Mouse (Mus musculus): ENCODE results near the gene Cfap74. TPM values are rescaled to one million over a fixed set of nuclear protein-coding genes. Genes with fewer than 3 reads are reported as not detected.
"Not testable (repeated sequence)": the region's sequence is repeated elsewhere in the genome, so short reads cannot be mapped to it uniquely, and the experiment has no call there.

Gene Cfap74
- polyA plus RNA-seq, 1 experiment from 2014 or later, result 0.26 TPM

GRCm38 (mm10) chr4:155469590-155470262, 60.7 kb downstream of the Cfap74 start:
- H3K4me3 ChIP-seq (ENCODE audit: inconsistent target), result no peak overlapping the region
- no peak overlapping the region for H3K27ac ChIP-seq
- no peaks in the 10 kb centered on the region for H3K79me2 ChIP-seq (ENCODE audit: inconsistent target)
- WGBS (ENCODE audit: missing documents), result 93% methylated on average over 17 of the region's 18 CpGs
- no peaks in the 10 kb centered on the region for H3K36me3 ChIP-seq (ENCODE audit: inconsistent target)

GRCm38 (mm10) chr4:155470263-155470953, 61.4 kb downstream of the Cfap74 start:
- 86% methylated on average over 15 of the region's 16 CpGs for WGBS (ENCODE audit: missing documents)

GRCm38 (mm10) chr4:155470997-155471396, 62.0 kb downstream of the Cfap74 start:
- H3K79me2 ChIP-seq (ENCODE audit: inconsistent target), result no peaks in the 10 kb centered on the region
- H3K27ac ChIP-seq, result no peak overlapping the region
- no peak overlapping the region for H3K4me3 ChIP-seq (ENCODE audit: inconsistent target)
- WGBS (ENCODE audit: missing documents), result 89% methylated on average over 7 of the region's 7 CpGs
- H3K36me3 ChIP-seq (ENCODE audit: inconsistent target), result no peaks in the 10 kb centered on the region

More at GRCm38 (mm10) chr4:155470263-155470953, 61.4 kb downstream of the Cfap74 start:
- Histone ChIP-seq H3K27ac (no peak overlapping the region), H3K4me3 (ENCODE audit: inconsistent target) (no peak overlapping the region), H3K79me2 (ENCODE audit: inconsistent target) (no peaks in the 10 kb centered on the region), H3K36me3 (ENCODE audit: inconsistent target) (no peaks in the 10 kb centered on the region)

- WGBS (ENCODE audit: missing documents), result 89% methylated on average over 7 of the region's 7 CpGs
- Histone ChIP-seq H3K36me3 (ENCODE audit: inconsistent target) (no peaks in the 10 kb centered on the region), H3K4me3 (ENCODE audit: inconsistent target) (no peak overlapping the region)
These were observed 62.4 kb downstream of the Cfap74 start for GRCm38 (mm10) chr4:155471406-155471805.

GRCm38 (mm10) chr4:155472716-155473290, 63.8 kb downstream of the Cfap74 start:
- Histone ChIP-seq H3K36me3 (ENCODE audit: inconsistent target) (no peaks in the 10 kb centered on the region), H3K4me3 (ENCODE audit: inconsistent target) (no peak overlapping the region), H3K27ac (no peak overlapping the region), H3K79me2 (ENCODE audit: inconsistent target) (no peaks in the 10 kb centered on the region)
- WGBS (ENCODE audit: missing documents), result 93% methylated on average over 3 of the region's 3 CpGs

More at GRCm38 (mm10) chr4:155471406-155471805, 62.4 kb downstream of the Cfap74 start:
- Histone ChIP-seq H3K79me2 (ENCODE audit: inconsistent target) (no peaks in the 10 kb centered on the region), H3K27ac (no peak overlapping the region)

GRCm38 (mm10) chr4:155473319-155473718, 64.3 kb downstream of the Cfap74 start:
- no peak overlapping the region for H3K4me3 ChIP-seq (ENCODE audit: inconsistent target)
- H3K27ac ChIP-seq, result no peak overlapping the region
- H3K79me2 ChIP-seq (ENCODE audit: inconsistent target), result no peaks in the 10 kb centered on the region
- no peaks in the 10 kb centered on the region for H3K36me3 ChIP-seq (ENCODE audit: inconsistent target)
- WGBS (ENCODE audit: missing documents), result 81% methylated on average over 5 of the region's 5 CpGs

- H3K4me3 ChIP-seq (ENCODE audit: inconsistent target); H3K36me3 ChIP-seq (ENCODE audit: inconsistent target); H3K27ac ChIP-seq; H3K79me2 ChIP-seq (ENCODE audit: inconsistent target): not testable (repeated sequence)
- 73% methylated on average over 2 of the region's 2 CpGs for WGBS (ENCODE audit: missing documents)
These were observed 64.8 kb downstream of the Cfap74 start for GRCm38 (mm10) chr4:155473796-155474195.

- Histone ChIP-seq H3K79me2 (ENCODE audit: inconsistent target) (no peaks in the 10 kb centered on the region), H3K4me3 (ENCODE audit: inconsistent target) (no peak overlapping the region; the same call in 1 of the 2 replicates), H3K27ac (no peak overlapping the region), H3K36me3 (ENCODE audit: inconsistent target) (no peaks in the 10 kb centered on the region)
- 25% methylated on average over 28 of the region's 28 CpGs for WGBS (ENCODE audit: missing documents)
These were observed 72.6 kb downstream of the Cfap74 start for GRCm38 (mm10) chr4:155481381-155482124.

- Histone ChIP-seq H3K36me3 (ENCODE audit: inconsistent target) (no peaks in the 10 kb centered on the region), H3K27ac (no peak overlapping the region), H3K79me2 (ENCODE audit: inconsistent target) (no peaks in the 10 kb centered on the region), H3K4me3 (ENCODE audit: inconsistent target) (no peak overlapping the region)
- WGBS (ENCODE audit: missing documents), result 94% methylated on average over 6 of the region's 6 CpGs
These were observed 73.1 kb downstream of the Cfap74 start for GRCm38 (mm10) chr4:155482125-155482480.

- Histone ChIP-seq H3K4me3 (ENCODE audit: inconsistent target) (no peak overlapping the region), H3K36me3 (ENCODE audit: inconsistent target) (no peaks in the 10 kb centered on the region), H3K27ac (no peak overlapping the region), H3K79me2 (ENCODE audit: inconsistent target) (no peaks in the 10 kb centered on the region)
- 95% methylated on average over 8 of the region's 8 CpGs for WGBS (ENCODE audit: missing documents)
These were observed 73.9 kb downstream of the Cfap74 start for GRCm38 (mm10) chr4:155482733-155483540.

- Histone ChIP-seq H3K36me3 (ENCODE audit: inconsistent target) (no peaks in the 10 kb centered on the region), H3K79me2 (ENCODE audit: inconsistent target) (peaks cover 9% of the 10 kb centered on the region; the same call in 1 of the 2 replicates), H3K27ac (no peak overlapping the region), H3K4me3 (ENCODE audit: inconsistent target) (no peak overlapping the region)
- 57% methylated on average over 3 of the region's 3 CpGs for WGBS (ENCODE audit: missing documents)
These were observed 76.5 kb downstream of the Cfap74 start for GRCm38 (mm10) chr4:155485521-155485920.

GRCm38 (mm10) chr4:155487746-155488145, 78.8 kb downstream of the Cfap74 start:
- Histone ChIP-seq H3K27ac (peak overlapping the region; percentile 93), H3K4me3 (ENCODE audit: inconsistent target) (no peak overlapping the region), H3K36me3 (ENCODE audit: inconsistent target) (no peaks in the 10 kb centered on the region), H3K79me2 (ENCODE audit: inconsistent target) (peaks cover 26% of the 10 kb centered on the region)
- 5% methylated on average over 3 of the region's 3 CpGs for WGBS (ENCODE audit: missing documents)

- Histone ChIP-seq H3K36me3 (ENCODE audit: inconsistent target) (no peaks in the 10 kb centered on the region), H3K4me3 (ENCODE audit: inconsistent target) (no peak overlapping the region), H3K79me2 (ENCODE audit: inconsistent target) (peaks cover 33% of the 10 kb centered on the region), H3K27ac (peak overlapping the region; percentile 93)
- WGBS (ENCODE audit: missing documents), result 41% methylated on average over 8 of the region's 8 CpGs
These were observed 79.4 kb downstream of the Cfap74 start for GRCm38 (mm10) chr4:155488232-155489025.
